Mouse (Mus musculus) limb, embryonic 11.5 days (tissue): Measurements from ENCODE around the gene Ggt6. TPM values are rescaled to one million over a fixed set of nuclear protein-coding genes. Genes with fewer than 3 reads are reported as not detected.

Experiments used
- ATAC-seq: fragments of 200-750 bp; cut with Nextera tagmentation; 2 replicates; pipeline ENCODE4 v1.8.0; 2017; ENCODE audit warnings: low read depth; ENCODE audit not compliant: insufficient number of reproducible peaks, low FRiP score, low TSS enrichment
- DNase-seq: peaks from one replicate; pipeline ENCODE4 v3.0.0-alpha.2; 2015; ENCODE audit warnings: low spot score
- H3K27ac ChIP-seq: fragments of 300-500 bp; sonication (generic); replicated peaks from 2 replicates; pipeline ENCODE4 v1.5.1; 2014; ENCODE audit warnings: low read depth, mild to moderate bottlenecking, low read length
- H3K27me3 ChIP-seq: fragments of 300-500 bp; sonication (generic); 2 replicates; pipeline ENCODE4 v1.6.1; 2014; ENCODE audit warnings: mild to moderate bottlenecking, low read length, mixed read lengths; ENCODE audit not compliant: control insufficient read depth, insufficient read depth
- H3K36me3 ChIP-seq: fragments of 300-500 bp; sonication (generic); 2 replicates; pipeline ENCODE4 v1.6.1; 2014; ENCODE audit warnings: mild to moderate bottlenecking, low read length, moderate library complexity, mixed read lengths; ENCODE audit not compliant: control insufficient read depth, insufficient read depth
- H3K4me1 ChIP-seq: fragments of 300-500 bp; sonication (generic); 2 replicates; pipeline ENCODE4 v1.6.1; 2014; ENCODE audit warnings: low read length, mixed read lengths; ENCODE audit not compliant: control insufficient read depth, insufficient read depth
- H3K4me2 ChIP-seq: fragments of 300-500 bp; sonication (generic); 2 replicates; pipeline ENCODE4 v1.6.1; 2014; ENCODE audit warnings: low read depth, mild to moderate bottlenecking, moderate library complexity; ENCODE audit not compliant: severe bottlenecking
- H3K4me3 ChIP-seq: fragments of 300-500 bp; sonication (generic); 2 replicates; pipeline ENCODE4 v1.5.1; 2014; ENCODE audit warnings: low read depth, low read length
- H3K9ac ChIP-seq: fragments of 300-500 bp; sonication (generic); 2 replicates; pipeline ENCODE4 v1.6.1; 2014; ENCODE audit warnings: mild to moderate bottlenecking, low read length
- H3K9me3 ChIP-seq: fragments of 300-500 bp; sonication (generic); 2 replicates; pipeline ENCODE4 v1.6.1; 2016; ENCODE audit warnings: low read length; ENCODE audit not compliant: control insufficient read depth
- WGBS: fragments of 180-500 bp; shearing (Covaris S2); extraction: QIAGEN DNeasy Blood & Tissue Kit; methylation state at CpG from one replicate; pipeline ENCODE4 v1.1.7; 2014; 5-methylcytosine and 5-hydroxymethylcytosine counted together
- polyA plus RNA-seq: library from polyadenylated mRNA; unstranded; fragments of >200 nt; fragmentation: Nextera tagmentation; extraction: Ambion mirVana; gene quantifications from 2 replicates; pipeline ENCODE4 v1.2.1, GENCODE M21; 2014

Gene Ggt6
- polyA plus RNA-seq, 1 experiment from 2014 or later, result not detected

- H3K27me3 ChIP-seq, result peaks cover 4% of the 10 kb centered on the region; the same call in 1 of the 2 replicates
- peaks cover 18% of the 10 kb centered on the region for H3K4me1 ChIP-seq
- 75% methylated on average over 7 of the region's 7 CpGs for WGBS
Observed at GRCm38 (mm10) chr11:72413016-72413415, 22.3 kb upstream of the Ggt6 start.

GRCm38 (mm10) chr11:72413601-72414190 is 21.6 kb upstream of the Ggt6 start:
- no peak overlapping the region for H3K9ac ChIP-seq
- no peak overlapping the region for H3K4me2 ChIP-seq
- H3K36me3 ChIP-seq, result no peaks in the 10 kb centered on the region
- H3K9me3 ChIP-seq, result no peaks in the 10 kb centered on the region
- no peak overlapping the region for H3K27ac ChIP-seq
- WGBS, result 65% methylated on average over 5 of the region's 5 CpGs
- no peak overlapping the region for H3K4me3 ChIP-seq
- no peak for ATAC-seq
- peaks cover 22% of the 10 kb centered on the region for H3K4me1 ChIP-seq
- no peak for DNase-seq
- H3K27me3 ChIP-seq, result peaks cover 4% of the 10 kb centered on the region; the same call in 1 of the 2 replicates

More at GRCm38 (mm10) chr11:72413016-72413415, 22.3 kb upstream of the Ggt6 start:
- no peak overlapping the region for H3K9ac ChIP-seq
- H3K27ac ChIP-seq, result no peak overlapping the region
- H3K4me2 ChIP-seq, result no peak overlapping the region
- H3K36me3 ChIP-seq, result no peaks in the 10 kb centered on the region
- H3K9me3 ChIP-seq, result no peaks in the 10 kb centered on the region
- DNase-seq (no peak), ATAC-seq (no peak)
- H3K4me3 ChIP-seq, result no peak overlapping the region

- DNase-seq (no peak), ATAC-seq (no peak)
- Histone ChIP-seq H3K4me3 (no peak overlapping the region), H3K36me3 (no peaks in the 10 kb centered on the region), H3K27me3 (no peaks in the 10 kb centered on the region), H3K4me2 (no peak overlapping the region), H3K9me3 (no peaks in the 10 kb centered on the region), H3K4me1 (peaks cover 18% of the 10 kb centered on the region), H3K9ac (no peak overlapping the region), H3K27ac (no peak overlapping the region)
- 78% methylated on average over 8 of the region's 8 CpGs for WGBS
Observed at GRCm38 (mm10) chr11:72415155-72415554, 20.2 kb upstream of the Ggt6 start.

- H3K4me1 ChIP-seq, result peaks cover 18% of the 10 kb centered on the region
- no peaks in the 10 kb centered on the region for H3K9me3 ChIP-seq
- H3K4me3 ChIP-seq, result no peak overlapping the region
- no peaks in the 10 kb centered on the region for H3K36me3 ChIP-seq
- H3K9ac ChIP-seq, result no peak overlapping the region
- no peak overlapping the region for H3K4me2 ChIP-seq
- no peak for ATAC-seq
- 91% methylated on average over 5 of the region's 5 CpGs for WGBS
- H3K27me3 ChIP-seq, result no peaks in the 10 kb centered on the region
- no peak overlapping the region for H3K27ac ChIP-seq
- DNase-seq, result no peak
Observed at GRCm38 (mm10) chr11:72416666-72417065, 18.7 kb upstream of the Ggt6 start.

GRCm38 (mm10) chr11:72417376-72417775 is 17.9 kb upstream of the Ggt6 start:
- Histone ChIP-seq H3K9me3 (no peaks in the 10 kb centered on the region), H3K4me3 (no peak overlapping the region), H3K4me2 (no peak overlapping the region), H3K36me3 (no peaks in the 10 kb centered on the region), H3K27ac (no peak overlapping the region), H3K9ac (no peak overlapping the region), H3K27me3 (no peaks in the 10 kb centered on the region), H3K4me1 (peaks cover 14% of the 10 kb centered on the region)
- DNase-seq, result no peak
- WGBS, result 16% methylated on average over 4 of the region's 4 CpGs
- peak; percentile 45; the same call in 1 of the 2 replicates for ATAC-seq

- Histone ChIP-seq H3K4me1 (peaks cover 14% of the 10 kb centered on the region), H3K27ac (no peak overlapping the region), H3K4me2 (no peak overlapping the region), H3K9ac (no peak overlapping the region), H3K9me3 (no peaks in the 10 kb centered on the region), H3K27me3 (no peaks in the 10 kb centered on the region), H3K4me3 (no peak overlapping the region), H3K36me3 (no peaks in the 10 kb centered on the region)
- no peak for DNase-seq
- 52% methylated on average over 8 of the region's 8 CpGs for WGBS
- ATAC-seq, result no peak
Observed at GRCm38 (mm10) chr11:72418227-72418626, 17.1 kb upstream of the Ggt6 start.

GRCm38 (mm10) chr11:72419006-72419405 is 16.3 kb upstream of the Ggt6 start:
- Histone ChIP-seq H3K9me3 (no peaks in the 10 kb centered on the region), H3K4me3 (no peak overlapping the region), H3K27ac (no peak overlapping the region), H3K36me3 (no peaks in the 10 kb centered on the region), H3K4me2 (no peak overlapping the region), H3K9ac (no peak overlapping the region), H3K4me1 (peaks cover 14% of the 10 kb centered on the region), H3K27me3 (no peaks in the 10 kb centered on the region)
- 84% methylated on average over 6 of the region's 6 CpGs for WGBS
- ATAC-seq (no peak), DNase-seq (no peak)

- Histone ChIP-seq H3K36me3 (no peaks in the 10 kb centered on the region), H3K9me3 (no peaks in the 10 kb centered on the region), H3K27me3 (no peaks in the 10 kb centered on the region), H3K27ac (no peak overlapping the region), H3K4me1 (peaks cover 14% of the 10 kb centered on the region), H3K9ac (no peak overlapping the region), H3K4me2 (no peak overlapping the region), H3K4me3 (no peak overlapping the region)
- ATAC-seq, result no peak
- DNase-seq, result no peak
- WGBS, result 82% methylated on average over 6 of the region's 6 CpGs
Observed at GRCm38 (mm10) chr11:72420460-72421122, 14.7 kb upstream of the Ggt6 start.
